Mouse (Mus musculus): Measurements from ENCODE around the gene Vcp.

Gene Vcp

DNA sequence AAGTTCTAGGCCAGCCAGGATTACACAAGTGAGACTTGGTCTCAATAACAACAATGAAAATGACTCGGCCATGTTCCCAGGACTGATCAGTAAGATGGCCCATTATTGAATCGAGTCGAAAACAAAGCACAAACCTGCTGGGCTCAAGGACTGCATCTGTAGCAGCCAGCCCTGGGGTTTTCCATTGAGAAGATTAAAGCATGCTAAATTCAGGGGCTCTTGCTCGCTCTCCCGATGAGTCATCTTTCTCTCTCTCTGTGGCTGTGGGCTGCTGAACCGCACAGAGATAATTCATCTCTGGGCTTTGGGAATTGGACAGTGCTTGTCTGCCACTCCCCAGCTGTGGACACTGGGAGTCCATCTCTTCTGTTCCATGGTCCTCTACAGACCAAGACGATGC, 58.9 kb downstream of the Vcp start:
- no peak for DNase-seq

GRCm38 (mm10) chr4:42933630-42934029, 66.7 kb downstream of the Vcp start:
- no peak for DNase-seq

DNA sequence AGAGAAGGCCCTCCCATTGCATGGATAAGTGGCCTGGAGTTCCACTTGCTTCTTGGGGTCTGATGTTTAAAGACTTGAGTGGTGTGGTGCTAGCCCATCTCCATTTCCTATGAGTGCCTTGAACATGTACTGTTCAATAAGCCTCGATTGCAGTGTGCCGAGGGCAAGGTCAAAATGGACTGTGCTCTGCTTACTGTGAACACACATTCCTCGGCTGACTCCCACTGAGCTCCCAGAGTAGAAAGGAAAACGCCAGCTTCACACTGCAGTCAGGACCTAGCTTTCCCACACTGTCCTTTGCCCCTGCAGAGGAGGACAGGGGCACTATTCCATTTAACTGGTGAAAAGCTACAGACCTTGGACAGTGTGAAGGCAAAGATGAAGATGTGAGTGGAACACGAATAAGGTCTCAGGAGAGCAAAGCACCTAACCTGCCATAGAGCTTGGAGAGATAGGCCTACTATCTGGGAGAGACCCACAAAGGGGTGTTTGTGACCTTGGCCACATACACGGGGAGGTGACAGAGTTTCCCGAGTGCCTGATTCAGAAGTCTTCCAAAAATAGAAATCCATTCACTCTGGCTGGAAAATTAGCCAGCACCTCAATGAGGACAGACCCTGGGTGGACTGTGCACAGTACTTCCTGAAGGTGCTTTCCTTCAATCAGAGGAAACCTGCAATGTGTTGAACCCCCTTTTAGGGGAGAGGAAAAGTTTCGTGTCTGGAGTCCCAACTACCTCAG, 67.9 kb downstream of the Vcp start:
- DNase-seq: no peak
